Mouse (Mus musculus) lung, postnatal 36 days (tissue): ENCODE results near the gene Tnip1.

Experiments used
- DNase-seq: peaks from one replicate; pipeline ENCODE4 v3.0.0; 2022; ENCODE audit warnings: mixed read lengths

The Tnip1 gene

GRCm38 (mm10) chr11:54907259-54907658 lies 55.5 kb downstream of the Tnip1 start:
- no peak for DNase-seq

- DNase-seq: no peak
These were observed 56.3 kb downstream of the Tnip1 start for GRCm38 (mm10) chr11:54906466-54906865.

GRCm38 (mm10) chr11:54905931-54906330 lies 56.8 kb downstream of the Tnip1 start:
- no peak for DNase-seq

- DNase-seq: no peak
These were observed 57.6 kb downstream of the Tnip1 start for GRCm38 (mm10) chr11:54905086-54905485.

- peak; percentile 77 for DNase-seq
These were observed 58.6 kb downstream of the Tnip1 start for GRCm38 (mm10) chr11:54903940-54904706.

- DNase-seq: no peak
These were observed 59.4 kb downstream of the Tnip1 start for GRCm38 (mm10) chr11:54903339-54903738.

- DNase-seq: peak; percentile 88
These were observed 60.1 kb downstream of the Tnip1 start, which contains the start of gene Gpx3 for GRCm38 (mm10) chr11:54902333-54903323. Gene Gpx3 (plus strand): TSS chr11:54902453.

GRCm38 (mm10) chr11:54899657-54900056 lies 63.1 kb downstream of the Tnip1 start:
- no peak for DNase-seq

- DNase-seq: no peak
These were observed 65.2 kb downstream of the Tnip1 start for GRCm38 (mm10) chr11:54897470-54897869.

GRCm38 (mm10) chr11:54896646-54897045 lies 66.1 kb downstream of the Tnip1 start:
- peak; percentile 35 for DNase-seq

GRCm38 (mm10) chr11:54894589-54894988 lies 68.1 kb downstream of the Tnip1 start:
- no peak for DNase-seq

GRCm38 (mm10) chr11:54892091-54892490 lies 70.6 kb downstream of the Tnip1 start:
- DNase-seq: no peak

- no peak for DNase-seq
These were observed 71.4 kb downstream of the Tnip1 start for GRCm38 (mm10) chr11:54891341-54891740.

GRCm38 (mm10) chr11:54887927-54888326 lies 74.8 kb downstream of the Tnip1 start:
- peak; percentile 72 for DNase-seq

GRCm38 (mm10) chr11:54885406-54885805 lies 77.3 kb downstream of the Tnip1 start:
- DNase-seq: peak; percentile 65

- peak; percentile 92 for DNase-seq
These were observed 77.8 kb downstream of the Tnip1 start for GRCm38 (mm10) chr11:54884937-54885336.

GRCm38 (mm10) chr11:54884197-54884828 lies 78.4 kb downstream of the Tnip1 start:
- DNase-seq: peak; percentile 41

- peak; percentile 81 for DNase-seq
These were observed 80.0 kb downstream of the Tnip1 start for GRCm38 (mm10) chr11:54882671-54883070.

- peak; percentile 36 for DNase-seq
These were observed 81.7 kb downstream of the Tnip1 start for GRCm38 (mm10) chr11:54881051-54881474.

GRCm38 (mm10) chr11:54879922-54880321 lies 82.8 kb downstream of the Tnip1 start:
- DNase-seq: no peak

- peak; percentile 93 for DNase-seq
These were observed 83.3 kb downstream of the Tnip1 start for GRCm38 (mm10) chr11:54879434-54879833.

- no peak for DNase-seq
These were observed 83.8 kb downstream of the Tnip1 start for GRCm38 (mm10) chr11:54878893-54879292.

GRCm38 (mm10) chr11:54876031-54876430 lies 86.7 kb downstream of the Tnip1 start:
- DNase-seq: no peak
